ENCODE assay signal across 4 mouse cellular contexts in the genomic region with DNA sequence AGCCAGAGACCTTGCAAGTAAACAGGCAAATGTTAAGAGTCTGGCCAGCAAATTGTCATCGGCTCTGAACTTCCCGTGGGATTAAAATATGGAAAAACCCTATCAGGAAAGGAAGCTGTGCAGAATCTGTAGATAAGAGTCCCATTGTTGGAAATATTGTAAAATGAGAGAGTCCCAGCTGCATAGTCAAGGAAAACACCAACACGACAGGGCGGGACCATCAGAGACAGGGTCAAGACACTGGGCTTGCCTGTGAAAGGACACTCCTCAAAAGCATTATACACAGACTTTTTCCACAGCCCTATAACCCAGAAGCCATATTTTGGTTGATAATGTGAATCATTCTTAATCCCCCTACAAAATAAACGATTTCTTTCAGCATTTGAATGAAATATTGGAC. TPM values are rescaled to one million over a fixed set of nuclear protein-coding genes. Genes with fewer than 3 reads are reported as not detected.
"Had no signal": no experiment of that assay in that cellular context is flagged by ENCODE, and none has a peak within 500 bp of the region (broad histone marks: within the 10 kb centered on the region; RNA-seq: fewer than 3 reads in every experiment).

No protein-coding gene starts in this region.

RNA-seq across cellular contexts. Expression of a gene that starts 21.1 kb away (rescaled TPM):
- polyA plus RNA-seq: erythroblast, embryonic 14.5 days had no signal

RNA-seq across cellular contexts. Expression of a gene that starts 22.6 kb away (rescaled TPM):
- polyA plus RNA-seq: embryonic facial prominence, embryonic 10.5 days; forebrain, embryonic 11.5 days; forebrain, embryonic 14.5 days had no signal

RNA-seq across cellular contexts. Expression of a gene that starts 46.7 kb away (rescaled TPM):
- polyA plus RNA-seq: erythroblast, embryonic 14.5 days had no signal

RNA-seq across cellular contexts. Expression of a gene that starts 49.9 kb away (rescaled TPM):
- polyA plus RNA-seq: erythroblast, embryonic 14.5 days had no signal
